Mouse (Mus musculus) midbrain, embryonic 14.5 days (tissue): Measurements from ENCODE around the gene Ap1s1. TPM values are rescaled to one million over a fixed set of nuclear protein-coding genes. Genes with fewer than 3 reads are reported as not detected.

Experiments used
- ATAC-seq: fragments of 200-750 bp; cut with Nextera tagmentation; 2 replicates; pipeline ENCODE4 v1.8.0; 2017; ENCODE audit warnings: moderate number of reproducible peaks, moderate library complexity; ENCODE audit not compliant: low FRiP score, low TSS enrichment
- DNase-seq: peaks from one replicate; pipeline ENCODE4 v3.0.0-alpha.2; 2015
- H3K27ac ChIP-seq: fragments of 300-500 bp; sonication (generic); replicated peaks from 2 replicates; pipeline ENCODE4 v1.5.1; 2014; ENCODE audit warnings: mild to moderate bottlenecking, low read depth, low read length, moderate library complexity
- H3K27me3 ChIP-seq: fragments of 300-500 bp; sonication (generic); 2 replicates; pipeline ENCODE4 v1.6.1; 2014; ENCODE audit warnings: low read length, control low read depth, mixed read lengths; ENCODE audit not compliant: control insufficient read depth, insufficient read depth
- H3K36me3 ChIP-seq: fragments of 300-500 bp; sonication (generic); 2 replicates; pipeline ENCODE4 v1.6.1; 2014; ENCODE audit warnings: low read length, control low read depth; ENCODE audit not compliant: control insufficient read depth, insufficient read depth
- H3K4me1 ChIP-seq: fragments of 300-500 bp; sonication (generic); 2 replicates; pipeline ENCODE4 v1.6.1; 2014; ENCODE audit warnings: mild to moderate bottlenecking, antibody characterized with exemption, low read length, control low read depth; ENCODE audit not compliant: control insufficient read depth, insufficient read depth
- H3K4me2 ChIP-seq: fragments of 300-500 bp; sonication (generic); 2 replicates; pipeline ENCODE4 v1.6.1; 2014; ENCODE audit warnings: mild to moderate bottlenecking, low read length, moderate library complexity
- H3K4me3 ChIP-seq: fragments of 300-500 bp; sonication (generic); replicated peaks from 2 replicates; pipeline ENCODE4 v1.5.1; 2014; ENCODE audit warnings: low read depth, low read length
- H3K9ac ChIP-seq: fragments of 300-500 bp; sonication (generic); replicated peaks from 2 replicates; pipeline ENCODE4 v1.6.1; 2014; ENCODE audit warnings: mild to moderate bottlenecking, low read length, moderate library complexity
- H3K9me3 ChIP-seq: fragments of 300-500 bp; sonication (generic); 2 replicates; pipeline ENCODE4 v1.6.1; 2016; ENCODE audit warnings: low read length, control low read depth, mixed read lengths; ENCODE audit not compliant: control insufficient read depth
- WGBS: fragments of 180-500 bp; shearing (Covaris S2); extraction: QIAGEN DNeasy Blood & Tissue Kit; methylation state at CpG from one replicate; pipeline ENCODE4 v1.1.7; 2014; 5-methylcytosine and 5-hydroxymethylcytosine counted together
- polyA plus RNA-seq: library from polyadenylated mRNA; unstranded; fragments of >200 nt; fragmentation: Nextera tagmentation; extraction: Ambion mirVana; gene quantifications from 2 replicates; pipeline ENCODE4 v1.2.1, GENCODE M21; 2014

Gene Ap1s1
- polyA plus RNA-seq, 1 experiment from 2014 or later: 214 TPM

GRCm38 (mm10) chr5:137054299-137054698, 8.4 kb upstream of the Ap1s1 start:
- no peaks in the 10 kb centered on the region for H3K36me3 ChIP-seq
- no peak overlapping the region for H3K9ac ChIP-seq
- ATAC-seq (no peak), DNase-seq (no peak)
- H3K4me3 ChIP-seq: no peak overlapping the region
- H3K4me1 ChIP-seq: no peaks in the 10 kb centered on the region
- H3K27me3 ChIP-seq: no peaks in the 10 kb centered on the region
- no peak overlapping the region for H3K4me2 ChIP-seq
- 95% methylated on average over 7 of the region's 7 CpGs for WGBS
- no peak overlapping the region for H3K27ac ChIP-seq
- H3K9me3 ChIP-seq: no peaks in the 10 kb centered on the region

GRCm38 (mm10) chr5:137051914-137052505, 6.1 kb upstream of the Ap1s1 start:
- no peak for DNase-seq
- 86% methylated on average over 5 of the region's 5 CpGs for WGBS
- ATAC-seq: no peak
- 0 out of 2 replicates have a peak, but pooled peaks cover 2% of the 10 kb centered on the region for H3K4me1 ChIP-seq
- H3K27me3 ChIP-seq: no peaks in the 10 kb centered on the region
- no peak overlapping the region for H3K4me2 ChIP-seq
- no peak overlapping the region for H3K4me3 ChIP-seq
- H3K9me3 ChIP-seq: no peaks in the 10 kb centered on the region
- no peak overlapping the region for H3K27ac ChIP-seq
- no peaks in the 10 kb centered on the region for H3K36me3 ChIP-seq
- no peak overlapping the region for H3K9ac ChIP-seq

- Histone ChIP-seq H3K9ac (no peak overlapping the region), H3K27ac (no peak overlapping the region), H3K4me3 (no peak overlapping the region), H3K36me3 (no peaks in the 10 kb centered on the region), H3K9me3 (no peaks in the 10 kb centered on the region), H3K4me1 (peaks cover 10% of the 10 kb centered on the region), H3K27me3 (no peaks in the 10 kb centered on the region), H3K4me2 (no peak overlapping the region)
- DNase-seq (no peak), ATAC-seq (no peak)
- 68% methylated on average over 6 of the region's 6 CpGs for WGBS
These were observed 5.2 kb upstream of the Ap1s1 start for GRCm38 (mm10) chr5:137051125-137051524.

- H3K9me3 ChIP-seq: no peaks in the 10 kb centered on the region
- ATAC-seq: no peak
- H3K4me3 ChIP-seq: no peak overlapping the region
- DNase-seq: no peak
- no peak overlapping the region for H3K9ac ChIP-seq
- no peak overlapping the region for H3K4me2 ChIP-seq
- no peaks in the 10 kb centered on the region for H3K27me3 ChIP-seq
- H3K36me3 ChIP-seq: peaks cover 7% of the 10 kb centered on the region
- H3K4me1 ChIP-seq: peaks cover 17% of the 10 kb centered on the region
- 0 out of 2 replicates have a peak overlapping the region, but pooled peaks have one; percentile 28 for H3K27ac ChIP-seq
These were observed 1.1 kb upstream of the Ap1s1 start for GRCm38 (mm10) chr5:137046991-137047390.

- peaks cover 14% of the 10 kb centered on the region for H3K36me3 ChIP-seq
- H3K27me3 ChIP-seq: no peaks in the 10 kb centered on the region
- WGBS: 15% methylated on average over 5 of the region's 5 CpGs
- no peak for DNase-seq
- H3K4me3 ChIP-seq: peak overlapping the region; percentile 69; the same call in 1 of the 2 replicates
- ATAC-seq: peak; percentile 25; the same call in 1 of the 2 replicates
- H3K4me2 ChIP-seq: peak overlapping the region; percentile 86
- no peak overlapping the region for H3K9ac ChIP-seq
- H3K4me1 ChIP-seq: peaks cover 17% of the 10 kb centered on the region
- H3K27ac ChIP-seq: peak overlapping the region; percentile 79
- H3K9me3 ChIP-seq: no peaks in the 10 kb centered on the region
These were observed 386 bp upstream of the Ap1s1 start for GRCm38 (mm10) chr5:137046324-137046718.

- 96% methylated on average over 7 of the region's 7 CpGs for WGBS
- Histone ChIP-seq H3K36me3 (peaks cover 29% of the 10 kb centered on the region), H3K4me2 (no peak overlapping the region), H3K9ac (no peak overlapping the region), H3K9me3 (no peaks in the 10 kb centered on the region), H3K4me1 (peaks cover 17% of the 10 kb centered on the region), H3K4me3 (no peak overlapping the region), H3K27ac (no peak overlapping the region), H3K27me3 (no peaks in the 10 kb centered on the region)
- ATAC-seq (no peak), DNase-seq (no peak)
These were observed 1.9 kb downstream of the Ap1s1 start for GRCm38 (mm10) chr5:137043997-137044396.

GRCm38 (mm10) chr5:137041442-137041841, 4.5 kb downstream of the Ap1s1 start:
- DNase-seq (no peak), ATAC-seq (no peak)
- Histone ChIP-seq H3K4me2 (no peak overlapping the region), H3K27me3 (no peaks in the 10 kb centered on the region), H3K36me3 (peaks cover 55% of the 10 kb centered on the region), H3K9me3 (no peaks in the 10 kb centered on the region), H3K9ac (no peak overlapping the region), H3K27ac (no peak overlapping the region), H3K4me1 (peaks cover 10% of the 10 kb centered on the region), H3K4me3 (no peak overlapping the region)
- 84% methylated on average over 10 of the region's 10 CpGs for WGBS

GRCm38 (mm10) chr5:137039453-137039852, 6.5 kb downstream of the Ap1s1 start:
- no peak for DNase-seq
- Histone ChIP-seq H3K4me2 (no peak overlapping the region), H3K9me3 (no peaks in the 10 kb centered on the region), H3K4me1 (no peaks in the 10 kb centered on the region), H3K9ac (no peak overlapping the region), H3K36me3 (peaks cover 70% of the 10 kb centered on the region), H3K27ac (no peak overlapping the region), H3K27me3 (no peaks in the 10 kb centered on the region), H3K4me3 (no peak overlapping the region)
- ATAC-seq: no peak
- 94% methylated on average over 10 of the region's 10 CpGs for WGBS

- 90% methylated on average over 13 of the region's 13 CpGs for WGBS
- Histone ChIP-seq H3K9me3 (no peaks in the 10 kb centered on the region), H3K27ac (no peak overlapping the region), H3K4me2 (no peak overlapping the region), H3K9ac (no peak overlapping the region), H3K4me1 (peaks cover 10% of the 10 kb centered on the region), H3K27me3 (peaks cover 6% of the 10 kb centered on the region), H3K36me3 (peaks cover 56% of the 10 kb centered on the region), H3K4me3 (no peak overlapping the region)
- DNase-seq (no peak), ATAC-seq (no peak)
These were observed 9.7 kb downstream of the Ap1s1 start for GRCm38 (mm10) chr5:137036211-137036610.
